In genomic region chr4:132065578-132065977, GRCm38 (mm10) we compare ENCODE assay signal across 16 mouse cellular contexts. TPM values are rescaled to one million over a fixed set of nuclear protein-coding genes. Genes with fewer than 3 reads are reported as not detected.
DNase-seq lines count a peak whose midpoint lies in the region; ATAC-seq lines count a peak whose summit lies in the region.
"Had no signal": no experiment of that assay in that cellular context is flagged by ENCODE, and none has a peak within 500 bp of the region (broad histone marks: within the 10 kb centered on the region; RNA-seq: fewer than 3 reads in every experiment).

No protein-coding gene starts in this region.

- H3K9me3 ChIP-seq in heart, embryonic 11.5 days (replicated peaks; ENCODE audit: control insufficient read depth, low read length): no peaks in the 10 kb centered on the region
- H3K9me3 ChIP-seq in kidney, embryonic 15.5 days (replicated peaks): no peaks in the 10 kb centered on the region
- no peaks in the 10 kb centered on the region for H3K9me3 ChIP-seq in liver, embryonic 12.5 days (replicated peaks)
- H3K9me3 ChIP-seq: embryonic facial prominence, embryonic 15.5 days; midbrain, embryonic 15.5 days had no signal

- no peak for ATAC-seq in heart, embryonic 11.5 days (replicated peaks; ENCODE audit: insufficient number of reproducible peaks, low FRiP score, low TSS enrichment)
- ATAC-seq in kidney, embryonic 15.5 days (replicated peaks; ENCODE audit: low FRiP score): no peak
- ATAC-seq in liver, embryonic 12.5 days: no peak
- peak; percentile 33; the same call in 1 of the 2 replicates for ATAC-seq in neutrophil, adult 5-6 weeks (ENCODE audit: extremely low read depth, insufficient number of reproducible peaks, low FRiP score, poor library complexity, severe bottlenecking)
- ATAC-seq: forebrain, postnatal 0 days; midbrain, embryonic 15.5 days had no signal

- H3K4me2 ChIP-seq in heart, embryonic 11.5 days: peak overlapping the region; percentile 14
- no peak overlapping the region for H3K4me2 ChIP-seq in kidney, embryonic 15.5 days
- peak overlapping the region; percentile 93 for H3K4me2 ChIP-seq in liver, embryonic 12.5 days
- H3K4me2 ChIP-seq: embryonic facial prominence, embryonic 15.5 days; hindbrain, embryonic 14.5 days; midbrain, embryonic 15.5 days had no signal

- H3K36me3 ChIP-seq in heart, embryonic 11.5 days (ENCODE audit: control insufficient read depth, insufficient read depth, low read length): no peaks in the 10 kb centered on the region
- H3K36me3 ChIP-seq in kidney, embryonic 15.5 days: no peaks in the 10 kb centered on the region
- H3K36me3 ChIP-seq in liver, embryonic 12.5 days: peaks cover 95% of the 10 kb centered on the region
- H3K36me3 ChIP-seq: embryonic facial prominence, embryonic 15.5 days; midbrain, embryonic 15.5 days had no signal

- DNase-seq in heart, postnatal 4 days: no peak
- no peak for DNase-seq in kidney, postnatal 25 days
- no peak for DNase-seq in thymus, postnatal 4 days
- DNase-seq in spleen, postnatal 14 days (ENCODE audit: low spot score in 2 of 2): no peak
- DNase-seq: forebrain, postnatal 0 days; layer of hippocampus, postnatal 36 days; lung, adult 2 months; thymus, adult 2 months had no signal

- H3K27ac ChIP-seq in heart, embryonic 11.5 days (ENCODE audit: low read depth, low read length): 0 out of 2 replicates have a peak overlapping the region, but pooled peaks have one; percentile 10
- H3K27ac ChIP-seq in kidney, embryonic 15.5 days: 0 out of 2 replicates have a peak overlapping the region, but pooled peaks have one; percentile 15
- H3K27ac ChIP-seq in liver, embryonic 12.5 days: peak overlapping the region; percentile 79
- H3K27ac ChIP-seq: embryonic facial prominence, embryonic 15.5 days; hindbrain, embryonic 14.5 days; midbrain, embryonic 15.5 days had no signal

- H3K27me3 ChIP-seq in heart, embryonic 11.5 days (ENCODE audit: control insufficient read depth, insufficient read depth, low read length): no peaks in the 10 kb centered on the region
- no peaks in the 10 kb centered on the region for H3K27me3 ChIP-seq in kidney, embryonic 15.5 days
- no peaks in the 10 kb centered on the region for H3K27me3 ChIP-seq in liver, embryonic 12.5 days (replicated peaks)
- H3K27me3 ChIP-seq: embryonic facial prominence, embryonic 15.5 days; midbrain, embryonic 15.5 days had no signal

- H3K4me3 ChIP-seq in heart, embryonic 11.5 days (ENCODE audit: low read depth, low read length): no peak overlapping the region
- H3K4me3 ChIP-seq in kidney, embryonic 15.5 days (replicated peaks): no peak overlapping the region
- H3K4me3 ChIP-seq in liver, embryonic 12.5 days: peak overlapping the region; percentile 89
- H3K4me3 ChIP-seq: embryonic facial prominence, embryonic 15.5 days; midbrain, embryonic 15.5 days had no signal

- no peak overlapping the region for H3K9ac ChIP-seq in heart, embryonic 11.5 days (ENCODE audit: low read depth, low read length)
- H3K9ac ChIP-seq in kidney, embryonic 15.5 days: no peak overlapping the region
- peak overlapping the region; percentile 67 for H3K9ac ChIP-seq in liver, embryonic 12.5 days
- H3K9ac ChIP-seq: embryonic facial prominence, embryonic 15.5 days; forebrain, postnatal 0 days; hindbrain, embryonic 14.5 days; midbrain, embryonic 15.5 days had no signal

- H3K4me1 ChIP-seq in heart, embryonic 11.5 days (ENCODE audit: control insufficient read depth, insufficient read depth, low read length): peaks cover 62% of the 10 kb centered on the region
- H3K4me1 ChIP-seq in kidney, embryonic 15.5 days: peaks cover 38% of the 10 kb centered on the region
- H3K4me1 ChIP-seq in liver, embryonic 12.5 days: peaks cover 98% of the 10 kb centered on the region

- WGBS in heart, embryonic 11.5 days (ENCODE audit: insufficient replicate concordance): 43% methylated on average over 3 of the region's 3 CpGs
- 71% methylated on average over 3 of the region's 3 CpGs for WGBS in kidney, embryonic 15.5 days
- 22% methylated on average over 3 of the region's 3 CpGs for whole genome bisulfite sequencing in liver, embryonic 12.5 days (ENCODE audit: insufficient replicate concordance)

RNA-seq across cellular contexts. Expression of gene Gm10300, which starts 8.9 kb away (rescaled TPM):
- polyA plus RNA-seq in heart, embryonic 11.5 days (2014; fragmentation: Nextera tagmentation; extraction: Ambion mirVana): 0.10 and 0.20 TPM in 2 replicates
- total RNA-seq in heart, postnatal 4 days (2021): under 1 TPM; 0.11 to 0.12 TPM
- 0.09 TPM in 2 replicates for polyA plus RNA-seq in kidney, embryonic 15.5 days (2015; fragmentation: Nextera tagmentation; extraction: Ambion mirVana)
- 0.42 and 0.45 TPM in 2 replicates for polyA plus RNA-seq in liver, embryonic 12.5 days (2016; fragmentation: Nextera tagmentation; extraction: Ambion mirVana)
- 0.49 and 0.70 TPM in 2 replicates for total RNA-seq in neutrophil, adult 5-6 weeks (2017)
- total RNA-seq: ES-E14; layer of hippocampus, postnatal 36 days had no signal
- polyA plus RNA-seq: forebrain, postnatal 0 days; hindbrain, embryonic 14.5 days; midbrain, embryonic 15.5 days had no signal

RNA-seq across cellular contexts. Expression of gene Epb41, which starts 9.5 kb away (rescaled TPM):
- polyA plus RNA-seq in heart, embryonic 11.5 days (2014; fragmentation: Nextera tagmentation; extraction: Ambion mirVana): 67.5 and 73.2 TPM in 2 replicates
- 100 to 1,000 TPM in 1 of 2 experiments, 10 to 100 TPM in 1; 88.1 to 142 TPM for total RNA-seq in heart, postnatal 4 days (2021)
- polyA plus RNA-seq in kidney, embryonic 15.5 days (2015; fragmentation: Nextera tagmentation; extraction: Ambion mirVana): 65.1 and 67.1 TPM in 2 replicates
- polyA plus RNA-seq in liver, embryonic 12.5 days (2016; fragmentation: Nextera tagmentation; extraction: Ambion mirVana): 177 and 187 TPM in 2 replicates
- 179 and 190 TPM in 2 replicates for total RNA-seq in neutrophil, adult 5-6 weeks (2017)

Comparison
In these comparisons a context has a peak if more than half of its experiments do, and no peak if none do; other contexts are left out.
1. H3K27ac ChIP-seq: peak in every context shown above with its lines; median percentile 79 in liver, embryonic 12.5 days; 15 in kidney, embryonic 15.5 days; 10 in heart, embryonic 11.5 days.